Mouse (Mus musculus) MEL (cell line): ENCODE results near the gene Carm1. TPM values are rescaled to one million over a fixed set of nuclear protein-coding genes. Genes with fewer than 3 reads are reported as not detected.

Experiments used
- DNase-seq: peaks from one replicate; pipeline ENCODE4 v3.0.0; 2011; ENCODE audit warnings: low read depth, low spot score
- H3K27ac ChIP-seq: 2 replicates; pipeline ENCODE4 v1.5.1; 2012; ENCODE audit warnings: low read depth, mild to moderate bottlenecking, control low read depth, low read length, moderate library complexity; ENCODE audit not compliant: control insufficient read depth
- H3K27me3 ChIP-seq, 2 experiments: fragments of 150-350 bp in 1 of 2; sonication (generic) in 1 of 2; 2 replicates each; pipeline ENCODE4 v1.6.1; 2012; ENCODE audit warnings: low read length in 2 of 2, mild to moderate bottlenecking in 2 of 2, improper control_type of control experiment in 1 of 2, moderate library complexity in 1 of 2; ENCODE audit not compliant: insufficient read depth in 2 of 2, control insufficient read depth in 1 of 2
- H3K36me3 ChIP-seq, 2 experiments: 2 replicates each; pipeline ENCODE4 v1.6.1; 2012 to 2014; ENCODE audit warnings: low read length in 2 of 2, improper control_type of control experiment in 1 of 2, inconsistent platforms in 1 of 2, mild to moderate bottlenecking in 1 of 2; ENCODE audit not compliant: insufficient read depth in 2 of 2, control insufficient read depth in 1 of 2
- H3K4me1 ChIP-seq, 2 experiments: fragments of 150-350 bp in 1 of 2; sonication (generic) in 1 of 2; 2 replicates each; pipeline ENCODE4 v1.6.1; 2012; ENCODE audit warnings: low read length in 2 of 2, improper control_type of control experiment in 1 of 2, mild to moderate bottlenecking in 1 of 2; ENCODE audit not compliant: insufficient read depth in 2 of 2, control insufficient read depth in 1 of 2
- H3K4me3 ChIP-seq, 2 experiments: fragments of 150-350 bp in 1 of 2; sonication (generic) in 1 of 2; 2 replicates each; pipeline ENCODE4 v1.5.1; 2012; ENCODE audit warnings: low read depth in 2 of 2, low read length in 2 of 2, mild to moderate bottlenecking in 2 of 2, moderate library complexity in 2 of 2, control low read depth in 1 of 2, improper control_type of control experiment in 1 of 2; ENCODE audit not compliant: control insufficient read depth in 1 of 2, insufficient read depth in 1 of 2
- H3K79me2 ChIP-seq: 2 replicates; pipeline ENCODE4 v1.6.1; 2012; ENCODE audit warnings: mild to moderate bottlenecking, low read length, moderate library complexity; ENCODE audit not compliant: control insufficient read depth, poor library complexity, insufficient read depth
- H3K9ac ChIP-seq: 2 replicates; pipeline ENCODE4 v1.6.1; 2012; ENCODE audit warnings: low read depth, mild to moderate bottlenecking, control low read depth, low read length, moderate library complexity; ENCODE audit not compliant: control insufficient read depth, poor library complexity, severe bottlenecking
- H3K9me3 ChIP-seq: fragments of 150-350 bp; sonication (generic); replicated peaks from 2 replicates; pipeline ENCODE4 v1.6.1; 2012; ENCODE audit warnings: mild to moderate bottlenecking, low read length, improper control_type of control experiment, moderate library complexity; ENCODE audit not compliant: insufficient read depth
- ELF1 ChIP-seq: IDR thresholded peaks from 2 replicates; pipeline ENCODE4 v1.6.1; 2014; ENCODE audit warnings: low read depth, mild to moderate bottlenecking, inconsistent platforms, low read length, improper control_type of control experiment, moderate library complexity
- EP300 ChIP-seq, 2 experiments: IDR thresholded peaks; 2 replicates each; pipeline ENCODE4 v1.6.1; 2011; ENCODE audit warnings: improper control_type of control experiment in 2 of 2, low read length in 2 of 2, low read depth in 1 of 2, mild to moderate bottlenecking in 1 of 2
- HCFC1 ChIP-seq: IDR thresholded peaks from 2 replicates; pipeline ENCODE4 v1.6.1; 2012; ENCODE audit warnings: low read depth, mild to moderate bottlenecking, inconsistent platforms, low read length, improper control_type of control experiment, moderate library complexity
- MAFK ChIP-seq: IDR thresholded peaks from 2 replicates; pipeline ENCODE4 v1.6.1; 2011; ENCODE audit warnings: low read depth, mild to moderate bottlenecking, low read length, improper control_type of control experiment, borderline replicate concordance
- MAZ ChIP-seq: IDR thresholded peaks from 2 replicates; pipeline ENCODE4 v1.6.1; 2012; ENCODE audit warnings: low read depth, mild to moderate bottlenecking, inconsistent platforms, low read length, improper control_type of control experiment
- MYB ChIP-seq: IDR thresholded peaks from 2 replicates; pipeline ENCODE4 v1.6.1; 2011; ENCODE audit warnings: mild to moderate bottlenecking, low read depth, low read length, improper control_type of control experiment
- MYC ChIP-seq: IDR thresholded peaks from 2 replicates; pipeline ENCODE4 v1.6.1; 2011; ENCODE audit warnings: low read depth, mild to moderate bottlenecking, low read length, improper control_type of control experiment, moderate library complexity
- NRF1 ChIP-seq: IDR thresholded peaks from 2 replicates; pipeline ENCODE4 v1.6.1; 2014; ENCODE audit warnings: low read depth, mild to moderate bottlenecking, inconsistent platforms, low read length, improper control_type of control experiment, moderate library complexity; ENCODE audit not compliant: poor library complexity, insufficient read depth, severe bottlenecking
- POLR2A ChIP-seq, 2 experiments: IDR thresholded peaks; 2 replicates each; pipeline ENCODE4 v1.6.1; 2011 to 2012; ENCODE audit warnings: low read length in 2 of 2, mild to moderate bottlenecking in 2 of 2, control low read depth in 1 of 2, improper control_type of control experiment in 1 of 2, low read depth in 1 of 2, moderate library complexity in 1 of 2; ENCODE audit not compliant: control insufficient read depth in 1 of 2, insufficient read depth in 1 of 2, poor library complexity in 1 of 2
- POLR2AphosphoS5 ChIP-seq: IDR thresholded peaks from 2 replicates; pipeline ENCODE4 v1.6.1; 2012; ENCODE audit warnings: low read depth, borderline replicate concordance, mild to moderate bottlenecking, inconsistent platforms, low read length, moderate library complexity, mixed read lengths
- SMC3 ChIP-seq: IDR thresholded peaks from 2 replicates; pipeline ENCODE4 v1.6.1; 2011; ENCODE audit warnings: low read depth, low read length, improper control_type of control experiment
- TCF12 ChIP-seq: IDR thresholded peaks from 2 replicates; pipeline ENCODE4 v1.6.1; 2014; ENCODE audit warnings: low read depth, mild to moderate bottlenecking, inconsistent platforms, low read length, improper control_type of control experiment, moderate library complexity
- USF1 ChIP-seq: IDR thresholded peaks from 2 replicates; pipeline ENCODE4 v1.6.1; 2014; ENCODE audit warnings: low read depth, mild to moderate bottlenecking, inconsistent platforms, low read length, improper control_type of control experiment, moderate library complexity
- polyA plus RNA-seq, 2 experiments: library from polyadenylated mRNA; stranded (reverse) in 1 of 2; unstranded in 1 of 2; fragments of >175 nt in 1 of 2; fragments of >200 nt in 1 of 2; gene quantifications; 2 replicates each; pipeline versions ENCODE4 v1.2.1 to v1.2.4; 2012; ENCODE audit warnings: low replicate concordance in 2 of 2, low read depth in 1 of 2; ENCODE audit not compliant: insufficient read length in 2 of 2, insufficient read depth in 1 of 2, missing spikeins in 1 of 2
- total RNA-seq: library from RNA; depleted of rRNA; stranded (reverse); fragments of 300-350 nt; gene quantifications from 2 replicates; pipeline ENCODE4 v1.2.3, GENCODE M21; 2012

Carm1 gene
- total and polyA plus RNA-seq, 3 experiments = 121 to 423 (median 121) TPM

DNA sequence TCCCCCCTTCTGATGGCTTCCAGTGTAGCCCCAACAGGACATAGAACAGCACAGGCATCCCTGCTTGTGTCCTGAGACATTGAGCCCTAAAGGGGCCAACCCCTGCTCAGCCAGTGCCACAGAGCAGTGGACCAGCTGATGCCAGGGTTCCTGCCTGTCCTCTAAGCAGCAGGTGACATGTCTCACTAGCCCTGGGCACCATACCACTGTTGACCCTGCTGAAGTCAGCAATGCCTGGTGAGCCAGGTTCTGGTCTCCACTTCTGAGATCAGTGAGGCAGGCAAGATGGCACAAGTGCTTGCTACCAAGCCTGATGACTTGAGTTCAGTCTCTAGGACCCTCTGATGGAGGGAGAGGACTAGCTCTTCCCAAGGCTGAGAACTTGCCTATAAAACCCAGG is 40.9 kb upstream of the Carm1 start:
- peaks cover 8% of the 10 kb centered on the region for H3K79me2 ChIP-seq

DNA sequence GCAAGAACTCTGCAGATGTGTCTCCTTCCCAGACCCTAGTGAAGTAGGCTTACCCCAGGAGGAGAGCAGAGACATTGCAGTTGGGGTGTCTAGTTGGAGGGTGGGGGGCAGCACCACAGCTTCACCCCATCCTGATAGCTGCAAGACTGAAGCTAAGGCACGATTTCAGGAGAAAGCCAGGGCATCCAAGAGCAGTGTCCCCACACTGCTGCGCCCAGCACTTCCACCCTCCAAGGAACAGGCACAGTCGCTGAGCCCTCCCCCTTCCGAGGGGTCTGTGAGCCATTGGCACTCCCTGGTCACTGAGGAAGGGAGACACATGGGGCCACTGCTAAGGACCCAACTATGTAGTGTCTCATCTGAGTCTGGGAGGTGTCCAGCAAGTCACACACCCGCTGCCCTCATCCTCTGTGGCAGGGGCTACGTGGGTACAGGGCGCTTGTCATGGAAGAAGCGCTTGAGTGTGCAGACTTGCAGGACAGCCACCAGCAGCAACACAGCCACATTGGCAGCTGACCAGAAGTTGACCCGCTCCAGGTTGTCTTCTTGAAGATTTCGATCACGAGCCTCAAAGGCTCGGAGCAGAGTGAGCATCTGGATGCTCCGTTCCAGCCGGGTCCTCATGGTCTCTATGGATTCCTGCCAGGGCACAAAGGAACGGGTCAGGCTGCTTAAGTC is 38.8 kb upstream of the Carm1 start:
- no peak for DNase-seq
- peaks cover 7 to 14% of the 10 kb centered on the region in 2 experiments for H3K36me3 ChIP-seq
- no peak overlapping the region for H3K9ac ChIP-seq
- H3K4me3 ChIP-seq = no peak overlapping the region
- H3K27me3 ChIP-seq = no peaks in the 10 kb centered on the region
- H3K27ac ChIP-seq = no peak overlapping the region
- H3K79me2 ChIP-seq = peaks cover 8% of the 10 kb centered on the region
- H3K9me3 ChIP-seq = no peaks in the 10 kb centered on the region
- peaks cover 2 to 17% of the 10 kb centered on the region in 2 experiments; a peak in 3 of 4 replicates for H3K4me1 ChIP-seq
- TF ChIP-seq USF1 (no peak), MYC (no peak), POLR2A (IDR thresholded peaks at IDR 0.05; ENCODE audit: control insufficient read depth in 1 of 2, insufficient read depth in 1 of 2, low read depth in 1 of 2, low read length in 2 of 2, poor library complexity in 1 of 2) (peak in 1 of 2 experiments; percentile 45; a peak in 1 of 4 replicates), POLR2AphosphoS5 (0 out of 2 replicates have a peak, but pooled peaks have one; percentile 66)

More for the DNA sequence above, 40.9 kb upstream of the Carm1 start:
- TF ChIP-seq ELF1 (no peak), TCF12 (no peak), POLR2AphosphoS5 (peak; percentile 29; the same call in 1 of the 2 replicates), MYB (no peak)
- Histone ChIP-seq H3K4me1 (peaks cover 0 to 12% of the 10 kb centered on the region in 2 experiments; a peak in 3 of 4 replicates), H3K27ac (no peak overlapping the region), H3K27me3 (no peaks in the 10 kb centered on the region), H3K36me3 (peaks cover 7 to 8% of the 10 kb centered on the region in 2 experiments), H3K4me3 (no peak overlapping the region), H3K9me3 (no peaks in the 10 kb centered on the region), H3K9ac (no peak overlapping the region)
- no peak for DNase-seq

DNA sequence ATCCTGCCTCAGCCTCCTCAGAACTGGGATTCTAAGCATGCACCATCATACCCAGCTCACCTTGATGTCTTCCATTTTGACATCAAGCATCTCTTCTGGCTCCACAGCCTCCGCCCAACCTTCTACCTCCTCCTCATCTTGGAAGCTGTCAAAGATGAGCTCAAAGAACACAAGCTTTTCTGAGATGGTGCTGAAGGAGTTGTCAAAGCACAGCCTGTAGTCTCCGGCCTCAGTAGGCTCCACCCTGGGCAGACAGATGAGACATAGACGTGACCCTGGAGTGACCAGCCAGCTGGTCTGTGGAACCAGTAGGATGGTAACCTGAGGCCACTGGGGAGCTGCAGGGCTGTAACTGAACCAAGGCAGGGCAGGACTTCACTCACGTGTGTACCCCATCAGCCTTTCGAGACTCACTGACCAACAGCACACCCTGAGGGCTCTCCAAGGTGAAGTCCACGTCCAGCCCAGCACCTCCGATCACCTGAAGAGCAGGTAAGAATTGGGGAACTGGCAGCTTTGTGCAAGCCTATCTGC is 37.8 kb upstream of the Carm1 start:
- Histone ChIP-seq H3K79me2 (peaks cover 8% of the 10 kb centered on the region), H3K27me3 (no peaks in the 10 kb centered on the region), H3K9ac (peak overlapping the region; percentile 75), H3K36me3 (peaks cover 3 to 14% of the 10 kb centered on the region in 2 experiments; a peak in 3 of 4 replicates), H3K4me3 (peak overlapping the region; percentile 53 to 67), H3K4me1 (peaks cover 2 to 17% of the 10 kb centered on the region in 2 experiments; a peak in 3 of 4 replicates), H3K27ac (peak overlapping the region; percentile 42), H3K9me3 (no peaks in the 10 kb centered on the region)
- TF ChIP-seq NRF1 (no peak), POLR2A (IDR thresholded peaks at IDR 0.05; ENCODE audit: control insufficient read depth in 1 of 2, insufficient read depth in 1 of 2, low read depth in 1 of 2, low read length in 2 of 2, poor library complexity in 1 of 2) (no peak), SMC3 (no peak), POLR2AphosphoS5 (peak; percentile 67; the same call in 1 of the 2 replicates), MAFK (no peak), EP300 (IDR thresholded peaks at IDR 0.05; ENCODE audit: low read depth in 1 of 2, low read length in 2 of 2) (no peak), MAZ (no peak), HCFC1 (no peak)
- DNase-seq = no peak
